Mouse (Mus musculus) stomach, postnatal 0 days (tissue): ENCODE results near the gene Adgrb2.

Experiments used
- CTCF ChIP-seq: IDR thresholded peaks from 2 replicates; pipeline ENCODE4 v1.5.1; 2016; ENCODE audit warnings: antibody characterized with exemption, low read depth, mild to moderate bottlenecking, moderate library complexity
- EP300 ChIP-seq: optimal IDR thresholded peaks from 2 replicates; pipeline ENCODE3; 2016; ENCODE audit warnings: antibody characterized with exemption

- TF ChIP-seq CTCF (no peak), EP300 (no peak)
These were observed 46.5 kb downstream of the Adgrb2 start for GRCm38 (mm10) chr4:130031146-130031545.
